Mouse (Mus musculus): ENCODE results near the gene H2-K1. TPM values are rescaled to one million over a fixed set of nuclear protein-coding genes. Genes with fewer than 3 reads are reported as not detected.

The H2-K1 gene
- polyA plus RNA-seq, 1 experiment from 2014 or later = 107 TPM

DNA sequence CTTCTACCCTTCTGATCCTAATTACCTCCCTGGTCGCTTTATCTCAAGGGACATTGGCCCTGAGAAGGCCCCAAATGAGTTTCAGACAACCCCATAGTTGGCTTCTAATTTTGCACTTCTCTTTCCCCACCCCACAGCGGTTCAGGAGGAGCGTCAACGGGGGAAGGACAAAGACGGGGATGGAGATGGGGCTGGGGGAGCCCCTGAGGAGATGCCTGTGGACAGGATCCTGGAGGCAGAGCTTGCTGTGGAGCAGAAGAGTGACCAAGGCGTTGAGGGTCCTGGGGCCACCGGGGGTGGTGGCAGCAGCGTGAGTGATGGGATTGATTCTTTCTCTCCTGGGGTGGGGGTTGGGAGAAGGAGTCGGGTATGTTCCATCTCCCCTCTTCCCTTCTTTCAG lies 35.4 kb upstream of the H2-K1 start:
- ATAC-seq (ENCODE audit: insufficient read depth, low FRiP score) = no peak
- no peak overlapping the region for H3K4me3 ChIP-seq (replicated peaks; ENCODE audit: low read length)
- 0 out of 2 replicates have a peak, but pooled peaks cover 4% of the 10 kb centered on the region for H3K27me3 ChIP-seq (ENCODE audit: control insufficient read depth, insufficient read depth, low read length)
- no peak overlapping the region for H3K4me2 ChIP-seq (ENCODE audit: low read depth, low read length)
- H3K36me3 ChIP-seq (ENCODE audit: control insufficient read depth, insufficient read depth, low read length) = peaks cover 24% of the 10 kb centered on the region
- no peaks in the 10 kb centered on the region for H3K9me3 ChIP-seq (replicated peaks; ENCODE audit: control insufficient read depth, low read length)
- no peak overlapping the region for H3K27ac ChIP-seq (ENCODE audit: low read length)
- H3K9ac ChIP-seq (ENCODE audit: low read length) = no peak overlapping the region
- WGBS = 91% methylated on average over 9 of the region's 9 CpGs
- H3K4me1 ChIP-seq (ENCODE audit: control insufficient read depth, insufficient read depth, low read length) = peaks cover 36% of the 10 kb centered on the region

DNA sequence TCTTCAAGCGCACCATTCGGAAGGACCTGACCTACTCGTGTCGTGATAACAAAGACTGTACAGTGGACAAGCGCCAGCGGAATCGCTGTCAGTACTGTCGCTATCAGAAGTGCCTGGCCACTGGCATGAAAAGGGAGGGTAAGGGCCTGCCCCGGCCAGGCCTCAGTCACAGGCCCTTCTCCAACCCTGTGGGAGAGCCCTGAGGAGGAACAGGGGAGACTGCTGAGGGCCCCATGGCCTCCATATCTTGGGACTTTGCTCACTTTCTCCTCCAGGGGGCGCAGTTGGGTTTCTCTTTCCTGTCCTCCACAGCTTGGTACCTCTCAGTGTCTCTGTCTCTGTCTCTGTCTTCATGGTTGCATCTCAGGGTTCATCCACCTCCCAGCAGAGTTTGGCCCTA lies 33.9 kb upstream of the H2-K1 start:
- Histone ChIP-seq H3K4me3 (replicated peaks; ENCODE audit: low read length) (no peak overlapping the region), H3K9me3 (replicated peaks; ENCODE audit: control insufficient read depth, low read length) (no peaks in the 10 kb centered on the region), H3K9ac (ENCODE audit: low read length) (no peak overlapping the region), H3K4me2 (ENCODE audit: low read depth, low read length) (no peak overlapping the region), H3K4me1 (ENCODE audit: control insufficient read depth, insufficient read depth, low read length) (peaks cover 42% of the 10 kb centered on the region), H3K36me3 (ENCODE audit: control insufficient read depth, insufficient read depth, low read length) (peaks cover 30% of the 10 kb centered on the region), H3K27ac (ENCODE audit: low read length) (no peak overlapping the region), H3K27me3 (ENCODE audit: control insufficient read depth, insufficient read depth, low read length) (no peaks in the 10 kb centered on the region)
- 75% methylated on average over 10 of the region's 10 CpGs for WGBS
- no peak for ATAC-seq (ENCODE audit: insufficient read depth, low FRiP score)

DNA sequence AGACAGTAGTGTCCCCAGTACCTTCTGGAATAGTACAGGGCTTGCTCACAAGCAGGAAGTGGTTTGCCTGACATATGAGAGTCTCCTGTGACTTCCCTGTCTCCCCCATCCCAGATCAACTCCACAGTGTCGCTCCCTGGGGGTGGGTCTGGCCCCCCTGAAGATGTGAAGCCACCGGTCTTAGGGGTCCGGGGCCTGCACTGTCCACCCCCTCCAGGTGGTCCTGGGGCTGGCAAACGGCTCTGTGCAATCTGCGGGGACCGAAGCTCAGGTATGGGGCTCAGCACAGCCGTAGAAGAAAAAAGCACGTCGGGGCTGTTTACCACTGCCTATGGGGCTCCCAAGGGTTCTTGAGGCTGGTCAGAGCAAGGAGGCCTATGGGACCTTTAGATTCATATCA lies 33.3 kb upstream of the H2-K1 start:
- no peaks in the 10 kb centered on the region for H3K27me3 ChIP-seq (ENCODE audit: control insufficient read depth, insufficient read depth, low read length)

DNA sequence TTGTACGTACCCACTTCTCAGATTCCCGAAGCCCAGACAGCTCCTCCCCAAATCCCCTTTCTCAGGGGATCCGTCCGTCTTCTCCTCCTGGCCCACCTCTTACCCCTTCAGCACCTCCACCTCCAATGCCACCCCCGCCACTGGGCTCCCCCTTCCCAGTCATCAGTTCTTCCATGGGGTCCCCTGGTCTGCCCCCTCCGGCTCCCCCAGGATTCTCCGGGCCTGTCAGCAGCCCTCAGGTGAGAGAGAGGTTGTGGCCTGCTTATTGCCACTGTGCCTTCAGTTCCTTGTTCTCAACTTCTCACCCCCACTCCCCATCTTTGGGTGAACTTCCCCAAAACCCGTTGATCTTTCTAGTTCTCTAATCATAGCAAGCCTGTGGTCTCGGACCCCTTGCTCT lies 32.7 kb upstream of the H2-K1 start:
- Histone ChIP-seq H3K27me3 (ENCODE audit: control insufficient read depth, insufficient read depth, low read length) (no peaks in the 10 kb centered on the region), H3K36me3 (ENCODE audit: control insufficient read depth, insufficient read depth, low read length) (peaks cover 38% of the 10 kb centered on the region), H3K9me3 (replicated peaks; ENCODE audit: control insufficient read depth, low read length) (no peaks in the 10 kb centered on the region), H3K4me1 (ENCODE audit: control insufficient read depth, insufficient read depth, low read length) (peaks cover 40% of the 10 kb centered on the region), H3K4me2 (ENCODE audit: low read depth, low read length) (peak overlapping the region; percentile 95), H3K4me3 (replicated peaks; ENCODE audit: low read length) (peak overlapping the region; percentile 93), H3K27ac (ENCODE audit: low read length) (peak overlapping the region; percentile 96), H3K9ac (ENCODE audit: low read length) (peak overlapping the region; percentile 96)
- no peak for ATAC-seq (ENCODE audit: insufficient read depth, low FRiP score)
- 48% methylated on average over 9 of the region's 9 CpGs for WGBS

More for the DNA sequence above, 33.3 kb upstream of the H2-K1 start:
- peak overlapping the region; percentile 95 for H3K4me2 ChIP-seq (ENCODE audit: low read depth, low read length)
- WGBS = 88% methylated on average over 9 of the region's 9 CpGs
- peaks cover 36% of the 10 kb centered on the region for H3K36me3 ChIP-seq (ENCODE audit: control insufficient read depth, insufficient read depth, low read length)
- peak overlapping the region; percentile 96; the same call in 1 of the 2 replicates for H3K9ac ChIP-seq (ENCODE audit: low read length)
- H3K4me3 ChIP-seq (replicated peaks; ENCODE audit: low read length) = peak overlapping the region; percentile 93; the same call in 1 of the 2 replicates
- no peak overlapping the region for H3K27ac ChIP-seq (ENCODE audit: low read length)
- H3K4me1 ChIP-seq (ENCODE audit: control insufficient read depth, insufficient read depth, low read length) = peaks cover 42% of the 10 kb centered on the region
- no peak for ATAC-seq (ENCODE audit: insufficient read depth, low FRiP score)
- no peaks in the 10 kb centered on the region for H3K9me3 ChIP-seq (replicated peaks; ENCODE audit: control insufficient read depth, low read length)

DNA sequence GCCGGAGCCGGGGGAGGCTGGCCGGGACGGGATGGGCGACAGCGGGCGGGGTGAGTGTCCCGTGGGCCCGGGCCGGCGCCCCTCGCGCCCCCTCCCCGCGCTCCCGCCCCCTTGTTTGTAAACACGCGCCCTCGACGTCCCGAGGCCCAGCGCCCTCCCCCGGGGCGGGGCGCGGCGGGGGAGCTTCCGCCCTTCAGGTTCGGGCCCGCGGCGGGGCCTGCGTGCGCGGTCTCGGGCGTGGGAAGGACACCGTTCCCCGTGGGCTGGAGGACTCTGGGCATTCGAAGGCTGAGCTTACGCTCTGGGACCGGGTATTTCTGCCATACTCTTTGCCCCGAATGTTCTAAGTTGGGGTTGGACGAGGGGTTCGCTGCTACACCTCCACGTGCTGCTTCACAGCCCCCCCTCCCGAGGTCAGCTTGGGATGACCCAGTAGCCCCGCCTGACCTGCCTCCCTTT lies 32.1 kb upstream of the H2-K1 start:
- H3K9ac ChIP-seq (ENCODE audit: low read length) = peak overlapping the region; percentile 96
- peak; percentile 27 for ATAC-seq (ENCODE audit: insufficient read depth, low FRiP score)
- under 1% methylated on average over 43 of the region's 48 CpGs for WGBS
- H3K4me2 ChIP-seq (ENCODE audit: low read depth, low read length) = peak overlapping the region; percentile 95
- H3K4me3 ChIP-seq (replicated peaks; ENCODE audit: low read length) = peak overlapping the region; percentile 93
- no peaks in the 10 kb centered on the region for H3K27me3 ChIP-seq (ENCODE audit: control insufficient read depth, insufficient read depth, low read length)
- peaks cover 41% of the 10 kb centered on the region for H3K4me1 ChIP-seq (ENCODE audit: control insufficient read depth, insufficient read depth, low read length)
- H3K27ac ChIP-seq (ENCODE audit: low read length) = peak overlapping the region; percentile 96
- H3K9me3 ChIP-seq (replicated peaks; ENCODE audit: control insufficient read depth, low read length) = no peaks in the 10 kb centered on the region
- peaks cover 32% of the 10 kb centered on the region for H3K36me3 ChIP-seq (ENCODE audit: control insufficient read depth, insufficient read depth, low read length)

DNA sequence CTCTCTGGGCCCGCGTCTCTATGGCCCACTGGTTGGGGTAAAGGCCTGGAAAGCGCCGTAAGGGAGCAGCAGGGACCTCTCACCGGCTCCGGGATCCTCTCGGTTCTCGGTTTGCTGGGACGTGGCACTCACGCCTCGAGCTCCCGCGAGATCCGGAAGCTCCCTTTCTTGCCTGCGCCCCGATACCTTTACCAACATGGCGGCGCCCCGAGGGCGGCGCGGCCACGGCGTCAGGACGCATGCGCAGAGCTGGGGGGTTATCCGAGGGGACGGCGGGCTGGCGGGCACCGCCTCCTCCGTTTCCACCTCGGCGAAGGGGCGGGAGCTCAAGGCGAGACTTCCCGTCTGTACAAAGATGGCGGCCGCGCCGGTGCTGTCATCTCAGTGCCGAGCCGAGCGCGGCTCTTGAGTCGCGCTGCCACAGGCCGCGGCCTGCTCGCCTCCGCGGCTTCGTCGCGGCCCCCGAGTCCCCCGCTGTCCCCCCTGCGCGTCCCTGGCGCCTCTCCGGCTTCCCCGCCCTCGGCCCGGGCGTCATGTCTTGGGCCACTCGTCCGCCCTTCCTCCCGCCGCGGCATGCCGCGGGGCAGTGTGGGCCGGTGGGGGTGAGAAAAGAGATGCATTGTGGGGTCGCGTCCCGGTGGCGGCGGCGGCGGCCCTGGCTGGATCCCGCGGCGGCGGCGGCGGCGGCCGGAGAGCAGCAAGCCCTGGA lies 31.5 kb upstream of the H2-K1 start, which contains the start of the genes Slc39a7 and Rxrb:
Gene Slc39a7, minus strand, starts transcription at position 218 of the 709 bp plus-strand sequence.
Gene Rxrb, plus strand, starts transcription at position 348 of the 709 bp plus-strand sequence.
- Histone ChIP-seq H3K27me3 (ENCODE audit: control insufficient read depth, insufficient read depth, low read length) (no peaks in the 10 kb centered on the region), H3K9me3 (replicated peaks; ENCODE audit: control insufficient read depth, low read length) (no peaks in the 10 kb centered on the region), H3K4me1 (ENCODE audit: control insufficient read depth, insufficient read depth, low read length) (peaks cover 47% of the 10 kb centered on the region), H3K4me3 (replicated peaks; ENCODE audit: low read length) (peak within 1 kb of the TSS; percentile 93), H3K36me3 (ENCODE audit: control insufficient read depth, insufficient read depth, low read length) (peaks cover 28% of the 10 kb centered on the region), H3K27ac (ENCODE audit: low read length) (peak within 1 kb of the TSS; percentile 96), H3K4me2 (ENCODE audit: low read depth, low read length) (peak within 1 kb of the TSS; percentile 99), H3K9ac (ENCODE audit: low read length) (peak within 1 kb of the TSS; percentile 96)
- under 1% methylated on average over 87 of the region's 88 CpGs for WGBS
- ATAC-seq (ENCODE audit: insufficient read depth, low FRiP score) = peak; percentile 85

DNA sequence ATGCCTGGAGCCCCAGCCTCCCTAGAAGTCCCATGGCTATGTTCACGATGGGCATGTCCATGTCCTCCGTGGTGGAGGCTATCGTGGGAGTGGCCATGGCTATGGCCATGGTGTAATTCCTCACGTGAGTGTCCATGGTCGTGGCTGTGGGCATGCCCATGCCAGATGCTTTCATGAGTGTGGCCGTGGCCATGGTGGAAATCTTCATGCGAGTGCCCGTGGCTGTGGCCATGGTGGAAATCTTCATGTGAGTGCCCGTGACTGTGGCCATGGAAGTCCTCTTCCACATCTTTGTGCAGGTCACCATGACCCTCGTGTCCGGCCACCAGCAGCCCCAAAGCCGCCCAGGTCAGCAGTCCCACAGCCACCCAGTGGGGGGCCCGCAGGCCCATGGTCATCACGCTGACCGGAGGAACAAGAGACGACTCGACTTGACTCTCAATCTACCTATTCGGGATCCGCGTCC lies 30.7 kb upstream of the H2-K1 start:
- no peak for ATAC-seq (ENCODE audit: insufficient read depth, low FRiP score)
- no peaks in the 10 kb centered on the region for H3K9me3 ChIP-seq (replicated peaks; ENCODE audit: control insufficient read depth, low read length)
- peak overlapping the region; percentile 99 for H3K4me2 ChIP-seq (ENCODE audit: low read depth, low read length)
- peaks cover 21% of the 10 kb centered on the region for H3K36me3 ChIP-seq (ENCODE audit: control insufficient read depth, insufficient read depth, low read length)
- H3K9ac ChIP-seq (ENCODE audit: low read length) = peak overlapping the region; percentile 96
- WGBS = 2% methylated on average over 20 of the region's 20 CpGs
- no peaks in the 10 kb centered on the region for H3K27me3 ChIP-seq (ENCODE audit: control insufficient read depth, insufficient read depth, low read length)
- peak overlapping the region; percentile 95 for H3K27ac ChIP-seq (ENCODE audit: low read length)
- peaks cover 54% of the 10 kb centered on the region for H3K4me1 ChIP-seq (ENCODE audit: control insufficient read depth, insufficient read depth, low read length)
- peak overlapping the region; percentile 93 for H3K4me3 ChIP-seq (replicated peaks; ENCODE audit: low read length)

DNA sequence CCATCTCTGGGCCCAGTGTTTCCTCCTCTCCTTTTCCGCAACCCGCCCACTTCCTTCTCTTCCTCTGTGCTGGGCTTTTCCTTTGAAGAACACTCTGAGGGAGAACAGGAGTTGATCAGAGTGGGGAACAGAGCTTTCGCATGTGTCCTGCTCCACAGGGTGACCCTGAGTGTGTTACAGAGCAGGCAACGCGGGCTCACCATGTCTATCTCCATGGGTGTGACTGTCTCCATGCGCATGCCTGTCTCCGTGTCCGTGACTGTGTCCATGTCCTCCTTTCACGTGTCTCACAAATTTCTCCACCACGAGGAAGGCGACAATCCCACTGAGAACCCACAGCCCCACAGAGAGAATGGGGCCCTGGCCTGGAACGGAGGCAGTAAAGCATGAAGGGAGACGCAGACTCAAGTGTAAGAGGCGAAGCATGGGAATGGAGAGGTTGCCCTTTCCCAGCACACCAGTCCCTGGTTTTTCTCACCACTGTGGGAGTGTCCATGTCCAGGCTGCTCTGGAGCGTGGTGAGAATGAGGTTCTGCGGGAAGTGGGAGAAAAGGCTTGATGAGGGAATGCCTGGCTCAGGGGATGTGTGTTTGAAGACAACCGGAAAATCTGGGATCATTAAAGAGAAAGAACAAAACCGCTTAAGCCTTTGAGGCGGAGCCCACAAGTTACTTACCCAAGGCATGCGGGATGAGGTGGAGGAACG lies 29.9 kb upstream of the H2-K1 start:
- H3K9ac ChIP-seq (ENCODE audit: low read length) = peak overlapping the region; percentile 96
- no peak for ATAC-seq (ENCODE audit: insufficient read depth, low FRiP score)
- no peak overlapping the region for H3K27ac ChIP-seq (ENCODE audit: low read length)
- H3K27me3 ChIP-seq (ENCODE audit: control insufficient read depth, insufficient read depth, low read length) = no peaks in the 10 kb centered on the region
- H3K4me1 ChIP-seq (ENCODE audit: control insufficient read depth, insufficient read depth, low read length) = peaks cover 62% of the 10 kb centered on the region
- peaks cover 19% of the 10 kb centered on the region for H3K36me3 ChIP-seq (ENCODE audit: control insufficient read depth, insufficient read depth, low read length)
- H3K4me3 ChIP-seq (replicated peaks; ENCODE audit: low read length) = peak overlapping the region; percentile 93
- H3K4me2 ChIP-seq (ENCODE audit: low read depth, low read length) = peak overlapping the region; percentile 99
- no peaks in the 10 kb centered on the region for H3K9me3 ChIP-seq (replicated peaks; ENCODE audit: control insufficient read depth, low read length)
- 70% methylated on average over 21 of the region's 21 CpGs for WGBS
